8 mouse cellular contexts compared by ENCODE assay signal in the genomic region with DNA sequence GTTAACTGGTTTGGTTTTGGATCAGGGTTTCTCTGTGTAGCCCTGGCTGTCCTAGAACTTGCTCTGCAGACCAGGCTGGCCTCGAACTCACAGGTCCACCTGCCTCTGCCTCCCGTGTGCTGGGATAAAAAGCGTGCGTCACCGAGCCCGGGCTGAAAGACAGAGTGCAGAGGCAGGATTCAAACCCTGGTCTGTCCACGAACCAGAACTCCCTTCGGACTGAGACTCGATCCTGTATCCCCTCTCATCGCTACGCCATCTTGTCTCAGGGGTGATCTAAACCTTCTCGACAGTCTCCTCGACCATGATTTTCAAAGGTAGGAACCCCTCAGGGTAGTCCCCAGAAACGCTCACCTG. TPM values are rescaled to one million over a fixed set of nuclear protein-coding genes. Genes with fewer than 3 reads are reported as not detected.
DNase-seq lines count a peak whose midpoint lies in the region; ATAC-seq and TF ChIP-seq lines count a peak whose summit lies in the region.

No protein-coding gene starts in this region.

- peaks cover 24% of the 10 kb centered on the region for H3K79me2 ChIP-seq in CH12.LX (replicated peaks; ENCODE audit: control insufficient read depth, extremely low read depth, insufficient read depth, poor library complexity, severe bottlenecking)

- no peaks in the 10 kb centered on the region for H3K27me3 ChIP-seq in heart, embryonic 10.5 days (ENCODE audit: insufficient read depth, poor library complexity, severe bottlenecking)
- no peaks in the 10 kb centered on the region for H3K27me3 ChIP-seq in CH12.LX (replicated peaks)
- H3K27me3 ChIP-seq in forebrain, embryonic 15.5 days, result no peaks in the 10 kb centered on the region
- H3K27me3 ChIP-seq in liver, embryonic 16.5 days (ENCODE audit: control insufficient read depth, insufficient read depth, low read depth, low read length), result no peaks in the 10 kb centered on the region

- no peaks in the 10 kb centered on the region for H3K9me3 ChIP-seq in heart, embryonic 10.5 days
- H3K9me3 ChIP-seq in CH12.LX (replicated peaks; ENCODE audit: low read length), result no peaks in the 10 kb centered on the region
- no peaks in the 10 kb centered on the region for H3K9me3 ChIP-seq in forebrain, embryonic 15.5 days
- H3K9me3 ChIP-seq in liver, embryonic 16.5 days (replicated peaks; ENCODE audit: control insufficient read depth, low read length), result no peaks in the 10 kb centered on the region

- peak overlapping the region; percentile 82 for H3K4me3 ChIP-seq in heart, embryonic 10.5 days
- peak overlapping the region; percentile 56 to 87 (median 70) for H3K4me3 ChIP-seq in CH12.LX (replicated peaks in 1 of 3; ENCODE audit: low read depth in 2 of 3, low read length in 2 of 3, poor library complexity in 1 of 3)
- H3K4me3 ChIP-seq in forebrain, embryonic 15.5 days, result peak overlapping the region; percentile 55
- peak overlapping the region; percentile 83 for H3K4me3 ChIP-seq in liver, embryonic 16.5 days (ENCODE audit: low read depth, low read length)

- H3K4me2 ChIP-seq in CH12.LX (ENCODE audit: insufficient read depth, low read depth, poor library complexity, severe bottlenecking), result peak overlapping the region; percentile 64
- peak overlapping the region; percentile 91 for H3K4me2 ChIP-seq in forebrain, embryonic 15.5 days (replicated peaks)
- H3K4me2 ChIP-seq in liver, embryonic 16.5 days (ENCODE audit: low read depth, low read length), result peak overlapping the region; percentile 77

- H3K4me1 ChIP-seq in heart, embryonic 10.5 days, result peaks cover 20% of the 10 kb centered on the region
- H3K4me1 ChIP-seq in CH12.LX (ENCODE audit: control insufficient read depth in 1 of 2, insufficient read depth in 2 of 2), result peaks cover 0 to 22% of the 10 kb centered on the region in 2 experiments; a peak in 2 of 4 replicates
- peaks cover 24% of the 10 kb centered on the region for H3K4me1 ChIP-seq in forebrain, embryonic 15.5 days
- peaks cover 19% of the 10 kb centered on the region for H3K4me1 ChIP-seq in liver, embryonic 16.5 days (ENCODE audit: control insufficient read depth, low read depth, low read length)

- TF ChIP-seq CTCF in CH12.LX (conservative IDR thresholded peaks at IDR 0.05 in 1 of 2, IDR thresholded peaks at IDR 0.05 in 1 of 2; ENCODE audit: low read depth in 2 of 2, low read length in 2 of 2), result no peak

- no peaks in the 10 kb centered on the region for H3K36me3 ChIP-seq in heart, embryonic 10.5 days
- H3K36me3 ChIP-seq in CH12.LX (replicated peaks in 1 of 2; ENCODE audit: control insufficient read depth in 1 of 2, insufficient read depth in 1 of 2, low read length in 1 of 2), result peaks cover 0 to 15% of the 10 kb centered on the region in 2 experiments
- H3K36me3 ChIP-seq in forebrain, embryonic 15.5 days, result no peaks in the 10 kb centered on the region
- peaks cover 2% of the 10 kb centered on the region; the same call in 1 of the 2 replicates for H3K36me3 ChIP-seq in liver, embryonic 16.5 days (ENCODE audit: control insufficient read depth, insufficient read depth)

- DNase-seq in heart, embryonic 10.5 days (ENCODE audit: low spot score), result no peak
- DNase-seq in heart, postnatal 4 days, result no peak
- DNase-seq in CH12.LX (ENCODE audit: extremely low read depth) (no peak), MN1 (ENCODE audit: low spot score) (no peak)
- DNase-seq in ovary, postnatal 10 days (ENCODE audit: low spot score), result no peak
- DNase-seq in adrenal gland, adult 2 months, result no peak

- TF ChIP-seq POLR2A in CH12.LX (IDR thresholded peaks at IDR 0.05; ENCODE audit: low read depth, low read length), result no peak; the same call in 1 of the 2 replicates

- dilution Hi-C loops in CH12.LX (cut with MboI; ENCODE audit: extremely low pct_ligation_motif_present, extremely low pct_unique_long_range_greater_than_20kb, low sequenced_read_pairs), result no loop called here

- H3K27ac ChIP-seq in heart, embryonic 10.5 days, result peak overlapping the region; percentile 68
- H3K27ac ChIP-seq in CH12.LX (ENCODE audit: insufficient read depth, low read depth), result peak overlapping the region; percentile 21; the same call in 1 of the 2 replicates
- peak overlapping the region; percentile 71 for H3K27ac ChIP-seq in forebrain, embryonic 15.5 days (replicated peaks)
- H3K27ac ChIP-seq in liver, embryonic 16.5 days (ENCODE audit: low read length), result peak overlapping the region; percentile 52

- in situ Hi-C loops in CH12.LX (cut with MboI; ENCODE audit: low pct_ligation_motif_present, low pct_unique_long_range_greater_than_20kb, low sequenced_read_pairs), result loop anchor here (10.0 kb wide), 2 partner anchors 60 to 170 kb away; no protein-coding TSS in a partner anchor

- peak overlapping the region; percentile 26 for H3K9ac ChIP-seq in CH12.LX (ENCODE audit: insufficient read depth, low read depth)
- H3K9ac ChIP-seq in forebrain, embryonic 15.5 days (replicated peaks), result peak overlapping the region; percentile 44
- H3K9ac ChIP-seq in liver, embryonic 16.5 days (ENCODE audit: low read depth, low read length), result peak overlapping the region; percentile 13

- TF ChIP-seq EP300 in CH12.LX (IDR thresholded peaks at IDR 0.05; ENCODE audit: low read length), result no peak

- TF ChIP-seq RAD21 in CH12.LX (IDR thresholded peaks at IDR 0.05; ENCODE audit: low read depth, low read length), result no peak

- 2% methylated on average over 14 of the region's 14 CpGs for WGBS in heart, embryonic 10.5 days
- WGBS in forebrain, embryonic 15.5 days, result 2% methylated on average over 14 of the region's 14 CpGs
- 2% methylated on average over 14 of the region's 14 CpGs for WGBS in liver, embryonic 16.5 days (ENCODE audit: insufficient replicate concordance)

- ATAC-seq in forebrain, embryonic 15.5 days (replicated peaks), result no peak
- no peak for ATAC-seq in liver, embryonic 16.5 days (ENCODE audit: low read depth)

TF ChIP-seq in CH12.LX, 34 proteins besides CTCF, POLR2A, EP300 and RAD21:
- peak; percentile 85 for TF ChIP-seq TBP (conservative IDR thresholded peaks at IDR 0.05; ENCODE audit: low read depth, low read length)
- no peak for TF ChIP-seq MAX (IDR thresholded peaks at IDR 0.05; ENCODE audit: low read length)

RNA-seq across cellular contexts. Expression of a gene that starts 0.3 kb away (rescaled TPM):
- 0.41 and 0.86 TPM in 2 replicates for polyA plus RNA-seq in heart, embryonic 10.5 days (2016; fragmentation: Nextera tagmentation; extraction: Ambion mirVana)
- total RNA-seq in heart, postnatal 4 days (2021), result under 1 TPM; 0.27 to 0.41 TPM
- total RNA-seq in CH12.LX (2012; rRNA removed) (1.1 and 1.7 TPM in 2 replicates), CH12.LX (2014; rRNA removed) (0.58 TPM in 2 replicates)
- polyA plus RNA-seq in CH12.LX (2012; ENCODE audit: insufficient read length, low read depth), result 0.44 and 0.72 TPM in 2 replicates
- polyA plus RNA-seq in forebrain, embryonic 15.5 days (2015; fragmentation: Nextera tagmentation; extraction: Ambion mirVana), result 0.74 and 0.95 TPM in 2 replicates
- polyA plus RNA-seq in liver, embryonic 16.5 days (2015; fragmentation: Nextera tagmentation; extraction: Ambion mirVana), result 0.41 and 0.43 TPM in 2 replicates
- 1 to 10 TPM; 1.7 to 1.9 TPM for total RNA-seq in adrenal gland, adult 2 months (2021)
- 2.5 and 3.7 TPM in 2 replicates for polyA plus RNA-seq in adrenal gland, adult 2 months (2012; rRNA removed)

RNA-seq across cellular contexts. Expression of a gene that starts 0.6 kb away (rescaled TPM):
- 71.5 and 80.8 TPM in 2 replicates for polyA plus RNA-seq in heart, embryonic 10.5 days (2016; fragmentation: Nextera tagmentation; extraction: Ambion mirVana)
- total RNA-seq in heart, postnatal 4 days (2021), result 10 to 100 TPM; 25.8 to 26.1 TPM
- total RNA-seq in CH12.LX (2012; rRNA removed) (71.1 and 94.5 TPM in 2 replicates), CH12.LX (2014; rRNA removed) (58.9 and 62.2 TPM in 2 replicates)
- polyA plus RNA-seq in CH12.LX (2012; ENCODE audit: insufficient read length, low read depth), result 86.3 and 101 TPM in 2 replicates
- polyA plus RNA-seq in forebrain, embryonic 15.5 days (2015; fragmentation: Nextera tagmentation; extraction: Ambion mirVana), result 20.7 and 22.2 TPM in 2 replicates
- polyA plus RNA-seq in liver, embryonic 16.5 days (2015; fragmentation: Nextera tagmentation; extraction: Ambion mirVana), result 108 and 110 TPM in 2 replicates
- total RNA-seq in adrenal gland, adult 2 months (2021), result 1 to 10 TPM; 2.5 to 3.4 TPM
- polyA plus RNA-seq in adrenal gland, adult 2 months (2012; rRNA removed), result 13.6 and 15.4 TPM in 2 replicates

RNA-seq across cellular contexts. Expression of a gene that starts 18.1 kb away (rescaled TPM):
- polyA plus RNA-seq in heart, embryonic 10.5 days (2016; fragmentation: Nextera tagmentation; extraction: Ambion mirVana), result 157 and 160 TPM in 2 replicates
- 100 to 1,000 TPM; 389 to 405 TPM for total RNA-seq in heart, postnatal 4 days (2021)
- total RNA-seq in CH12.LX (2012; rRNA removed) (16.9 and 18.5 TPM in 2 replicates), CH12.LX (2014; rRNA removed) (14.0 and 14.7 TPM in 2 replicates)
- 23.4 and 27.3 TPM in 2 replicates for polyA plus RNA-seq in CH12.LX (2012; ENCODE audit: insufficient read length, low read depth)
- polyA plus RNA-seq in forebrain, embryonic 15.5 days (2015; fragmentation: Nextera tagmentation; extraction: Ambion mirVana), result 169 and 178 TPM in 2 replicates
- 29.8 and 39.9 TPM in 2 replicates for polyA plus RNA-seq in liver, embryonic 16.5 days (2015; fragmentation: Nextera tagmentation; extraction: Ambion mirVana)
- 100 to 1,000 TPM; 269 to 327 TPM for total RNA-seq in adrenal gland, adult 2 months (2021)
- polyA plus RNA-seq in adrenal gland, adult 2 months (2012; rRNA removed), result 125 and 154 TPM in 2 replicates

RNA-seq across cellular contexts. Expression of a gene that starts 42.7 kb away (rescaled TPM):
- polyA plus RNA-seq in heart, embryonic 10.5 days (2016; fragmentation: Nextera tagmentation; extraction: Ambion mirVana), result 5.0 and 10.7 TPM in 2 replicates
- 10 to 100 TPM; 36.6 to 42.9 TPM for total RNA-seq in heart, postnatal 4 days (2021)
- total RNA-seq in CH12.LX (2012; rRNA removed), result 54.5 and 62.6 TPM in 2 replicates
- 37.4 and 42.3 TPM in 2 replicates for total RNA-seq in CH12.LX (2014; rRNA removed)
- polyA plus RNA-seq in CH12.LX (2012; ENCODE audit: insufficient read length, low read depth), result 38.9 and 42.1 TPM in 2 replicates
- polyA plus RNA-seq in forebrain, embryonic 15.5 days (2015; fragmentation: Nextera tagmentation; extraction: Ambion mirVana), result 8.5 and 9.5 TPM in 2 replicates
- polyA plus RNA-seq in liver, embryonic 16.5 days (2015; fragmentation: Nextera tagmentation; extraction: Ambion mirVana), result 3.6 and 3.9 TPM in 2 replicates
- total RNA-seq in adrenal gland, adult 2 months (2021), result 10 to 100 TPM; 27.1 to 45.3 TPM
- polyA plus RNA-seq in adrenal gland, adult 2 months (2012; rRNA removed), result 32.1 and 37.6 TPM in 2 replicates

RNA-seq across cellular contexts. Expression of a gene that starts 46.6 kb away (rescaled TPM):
- polyA plus RNA-seq in heart, embryonic 10.5 days (2016; fragmentation: Nextera tagmentation; extraction: Ambion mirVana), result 0.27 and 0.95 TPM in 2 replicates
- under 1 TPM in 1 of 2 experiments, not detected in 1; 0.83 TPM for total RNA-seq in heart, postnatal 4 days (2021)
- 0.38 and 0.80 TPM in 2 replicates for total RNA-seq in CH12.LX (2012; rRNA removed)
- not detected in 2 replicates for total RNA-seq in CH12.LX (2014; rRNA removed)
- 0.55 and 0.67 TPM in 2 replicates for polyA plus RNA-seq in CH12.LX (2012; ENCODE audit: insufficient read length, low read depth)
- polyA plus RNA-seq in forebrain, embryonic 15.5 days (2015; fragmentation: Nextera tagmentation; extraction: Ambion mirVana), result 1.4 TPM in 2 replicates
- polyA plus RNA-seq in liver, embryonic 16.5 days (2015; fragmentation: Nextera tagmentation; extraction: Ambion mirVana), result 0.56 and 0.58 TPM in 2 replicates
- total RNA-seq in adrenal gland, adult 2 months (2021), result under 1 TPM; 0.21 to 0.46 TPM
- polyA plus RNA-seq in adrenal gland, adult 2 months (2012; rRNA removed), result 0.13 and 0.66 TPM in 2 replicates

Comparison
In these comparisons a context has a peak if more than half of its experiments do, and no peak if none do; other contexts are left out.
1. H3K27ac ChIP-seq: peak in every context shown above with its lines; median percentile 71 in forebrain, embryonic 15.5 days; 68 in heart, embryonic 10.5 days; 52 in liver, embryonic 16.5 days; 21 in CH12.LX.